Mouse (Mus musculus): ENCODE data around the gene Oaz3. TPM values are rescaled to one million over a fixed set of nuclear protein-coding genes. Genes with fewer than 3 reads are reported as not detected.

Gene Oaz3
- total and polyA plus RNA-seq, 2 experiments, result 0.37 to 0.43 TPM

DNA sequence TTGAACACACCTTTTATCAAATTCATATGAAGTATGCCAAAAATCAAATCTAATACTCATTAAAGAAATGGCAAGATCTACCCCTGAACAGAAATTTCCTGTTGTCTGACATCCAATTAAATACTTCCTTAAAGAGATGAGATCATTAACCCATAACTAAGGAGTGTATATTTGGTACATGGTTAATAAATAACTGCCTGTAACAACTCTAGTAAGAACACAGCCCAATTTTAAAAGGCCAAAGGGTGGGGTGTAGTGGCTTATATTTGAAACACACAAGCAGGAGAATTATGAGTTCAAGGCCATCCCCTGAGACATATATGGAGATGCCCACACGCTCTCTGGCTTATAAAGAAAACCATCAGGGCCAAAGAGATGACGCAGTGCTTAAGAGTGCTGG, 5.7 kb upstream of the Oaz3 start:
- no peaks in the 10 kb centered on the region for H3K27me3 ChIP-seq (ENCODE audit: control insufficient read depth, insufficient read depth, low read length)
- no peak overlapping the region for H3K9ac ChIP-seq (ENCODE audit: low read depth, low read length)
- H3K27ac ChIP-seq (replicated peaks; ENCODE audit: insufficient read depth, low read depth, low read length), result no peak overlapping the region
- H3K4me1 ChIP-seq (ENCODE audit: control insufficient read depth, insufficient read depth, low read length), result 0 out of 2 replicates have a peak, but pooled peaks cover under 1% of the 10 kb centered on the region
- peak; percentile 34 for DNase-seq (ENCODE audit: extremely low read depth, low read depth, low spot score)
- TF ChIP-seq CTCF (IDR thresholded peaks at IDR 0.05; ENCODE audit: low read depth, low read length), result no peak
- no peak for TF ChIP-seq POLR2A (IDR thresholded peaks at IDR 0.05; ENCODE audit: extremely low read depth, insufficient read depth, low read length)
- H3K4me3 ChIP-seq (ENCODE audit: insufficient read depth, low read depth, low read length), result no peak overlapping the region
- H3K36me3 ChIP-seq (ENCODE audit: control insufficient read depth, insufficient read depth, low read length), result peaks cover 39% of the 10 kb centered on the region
- 83% methylated on average over 2 of the region's 2 CpGs for WGBS
- H3K79me2 ChIP-seq (ENCODE audit: control insufficient read depth, insufficient read depth, low read length), result no peaks in the 10 kb centered on the region

DNA sequence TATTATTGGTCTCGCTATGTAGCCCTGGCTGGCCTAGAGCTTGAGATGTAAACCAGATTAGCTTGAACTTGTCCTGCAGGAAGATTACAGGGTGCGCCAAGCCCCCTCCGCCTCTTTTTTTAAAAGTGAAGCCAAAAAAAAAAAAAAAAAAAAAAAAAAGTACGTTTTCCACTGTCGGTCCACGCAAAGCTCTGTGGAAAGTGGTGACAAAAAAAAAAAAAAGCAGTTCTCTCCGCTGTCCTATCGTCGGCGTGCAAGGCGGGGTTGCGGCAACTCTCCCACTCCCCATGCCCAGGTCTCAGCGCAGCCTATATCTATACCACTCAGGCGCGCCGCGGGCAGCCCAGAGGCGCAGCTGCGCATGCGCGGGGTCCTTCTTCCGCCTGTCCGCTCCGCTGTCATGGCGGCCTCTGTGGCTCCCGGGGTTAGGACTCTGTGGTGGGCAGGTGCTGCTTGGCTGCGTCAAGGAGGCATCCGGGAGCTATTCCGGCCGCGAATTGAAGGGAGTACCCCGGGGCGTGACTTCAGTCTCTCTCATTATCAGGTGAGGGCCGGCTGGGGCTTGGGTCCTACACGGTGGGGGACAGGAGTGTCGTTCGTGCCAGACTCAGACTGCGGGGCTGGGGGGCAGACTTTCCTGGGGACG, 641 bp downstream of the Oaz3 start, which contains the start of gene Mrpl9:
Mrpl9 (plus strand) TSS at position 368 of the 646 bp plus-strand sequence.
- H3K27ac ChIP-seq (replicated peaks; ENCODE audit: insufficient read depth, low read depth, low read length), result peak within 1 kb of the TSS; percentile 74
- under 1% methylated on average over 39 of the region's 39 CpGs for WGBS
- peaks cover 4% of the 10 kb centered on the region; the same call in 1 of the 2 replicates for H3K4me1 ChIP-seq (ENCODE audit: control insufficient read depth, insufficient read depth, low read length)
- peak; percentile 72 for DNase-seq (ENCODE audit: extremely low read depth, low read depth, low spot score)
- H3K79me2 ChIP-seq (ENCODE audit: control insufficient read depth, insufficient read depth, low read length), result peaks cover 5% of the 10 kb centered on the region; the same call in 1 of the 2 replicates
- no peaks in the 10 kb centered on the region for H3K27me3 ChIP-seq (ENCODE audit: control insufficient read depth, insufficient read depth, low read length)
- peaks cover 28% of the 10 kb centered on the region for H3K36me3 ChIP-seq (ENCODE audit: control insufficient read depth, insufficient read depth, low read length)
- H3K4me3 ChIP-seq (ENCODE audit: insufficient read depth, low read depth, low read length), result peak within 1 kb of the TSS; percentile 98
- H3K9ac ChIP-seq (ENCODE audit: low read depth, low read length), result peak within 1 kb of the TSS; percentile 96
- no peak for TF ChIP-seq CTCF (IDR thresholded peaks at IDR 0.05; ENCODE audit: low read depth, low read length)
- TF ChIP-seq POLR2A (IDR thresholded peaks at IDR 0.05; ENCODE audit: extremely low read depth, insufficient read depth, low read length), result peak; percentile 87; the same call in 1 of the 2 replicates

DNA sequence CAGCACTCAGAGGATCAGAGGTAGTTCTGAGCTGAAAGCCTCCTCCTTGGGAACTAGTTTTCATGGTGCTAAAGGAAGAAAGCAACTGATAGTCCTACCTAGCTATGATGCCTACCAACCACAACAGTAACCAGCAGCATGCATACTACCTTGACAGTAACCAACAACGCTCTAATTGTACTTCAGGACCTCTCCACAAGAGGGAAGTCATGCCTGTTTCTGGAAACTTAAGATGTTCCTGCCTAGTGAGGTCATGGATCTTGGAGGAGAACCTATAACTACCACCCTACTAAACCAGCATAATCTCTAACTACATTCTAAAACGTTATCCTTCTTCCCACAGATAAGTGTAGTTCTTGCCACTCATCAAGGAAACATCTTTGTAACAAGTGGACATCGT, 2.5 kb downstream of the Oaz3 start:
- Histone ChIP-seq H3K9ac (ENCODE audit: low read depth, low read length) (no peak overlapping the region), H3K79me2 (ENCODE audit: control insufficient read depth, insufficient read depth, low read length) (peaks cover 5% of the 10 kb centered on the region; the same call in 1 of the 2 replicates), H3K27me3 (ENCODE audit: control insufficient read depth, insufficient read depth, low read length) (no peaks in the 10 kb centered on the region), H3K36me3 (ENCODE audit: control insufficient read depth, insufficient read depth, low read length) (peaks cover 10% of the 10 kb centered on the region), H3K4me3 (ENCODE audit: insufficient read depth, low read depth, low read length) (no peak overlapping the region), H3K4me1 (ENCODE audit: control insufficient read depth, insufficient read depth, low read length) (peaks cover 4% of the 10 kb centered on the region; the same call in 1 of the 2 replicates), H3K27ac (replicated peaks; ENCODE audit: insufficient read depth, low read depth, low read length) (no peak overlapping the region)
- 55% methylated on average over 3 of the region's 3 CpGs for WGBS
- TF ChIP-seq POLR2A (IDR thresholded peaks at IDR 0.05; ENCODE audit: extremely low read depth, insufficient read depth, low read length) (no peak), CTCF (IDR thresholded peaks at IDR 0.05; ENCODE audit: low read depth, low read length) (no peak)
- no peak for DNase-seq (ENCODE audit: extremely low read depth, low read depth, low spot score)

DNA sequence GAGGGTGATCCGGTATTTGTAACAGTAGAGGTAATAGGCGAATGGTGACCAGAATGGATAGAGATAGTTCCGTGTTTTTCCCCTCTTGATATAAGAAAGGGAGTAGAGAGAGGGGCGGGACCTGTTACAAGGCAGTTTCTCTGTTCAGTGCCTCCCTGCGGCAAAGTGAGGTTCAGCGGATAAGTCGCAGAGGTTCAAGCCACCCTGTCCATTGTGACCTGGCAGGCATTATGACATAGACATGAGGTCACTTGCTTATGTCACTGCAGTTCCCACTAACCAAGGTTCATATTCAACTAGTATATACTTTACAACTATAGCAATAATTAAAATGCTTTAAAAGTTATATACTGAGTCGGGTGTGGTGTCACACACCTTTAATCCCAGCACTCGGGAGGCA, 7.3 kb downstream of the Oaz3 start:
- whole genome bisulfite sequencing, result 91% methylated on average over 9 of the region's 9 CpGs
- no peak for TF ChIP-seq CTCF (IDR thresholded peaks at IDR 0.05; ENCODE audit: low read depth, low read length)
- no peak for TF ChIP-seq POLR2A (IDR thresholded peaks at IDR 0.05; ENCODE audit: extremely low read depth, insufficient read depth, low read length)
- Histone ChIP-seq H3K4me1 (ENCODE audit: control insufficient read depth, insufficient read depth, low read length) (peaks cover 6% of the 10 kb centered on the region), H3K36me3 (ENCODE audit: control insufficient read depth, insufficient read depth, low read length) (no peaks in the 10 kb centered on the region), H3K4me3 (ENCODE audit: insufficient read depth, low read depth, low read length) (no peak overlapping the region), H3K27me3 (ENCODE audit: control insufficient read depth, insufficient read depth, low read length) (no peaks in the 10 kb centered on the region), H3K9ac (ENCODE audit: low read depth, low read length) (no peak overlapping the region), H3K27ac (replicated peaks; ENCODE audit: insufficient read depth, low read depth, low read length) (no peak overlapping the region), H3K79me2 (ENCODE audit: control insufficient read depth, insufficient read depth, low read length) (no peaks in the 10 kb centered on the region)
- no peak for DNase-seq (ENCODE audit: extremely low read depth, low read depth, low spot score)

DNA sequence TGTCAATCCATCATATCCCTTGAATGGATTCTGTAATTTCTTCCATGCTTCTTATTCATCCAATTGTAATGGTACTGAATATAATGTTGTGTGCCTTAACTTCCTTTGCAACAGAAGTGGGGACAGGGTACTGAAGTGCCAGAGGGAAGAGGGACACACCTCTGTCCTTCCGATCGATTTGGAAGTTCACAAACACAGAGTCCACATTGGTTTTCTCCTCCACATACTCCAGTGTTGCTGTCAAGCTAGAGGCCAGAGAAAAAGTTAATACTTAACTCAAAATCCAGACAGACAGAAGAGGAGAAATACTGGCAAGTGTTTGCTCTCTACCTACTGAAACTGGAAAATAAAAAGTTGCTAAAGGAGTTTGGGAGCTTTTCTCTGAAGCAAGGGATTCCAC, 9.4 kb downstream of the Oaz3 start:
- Histone ChIP-seq H3K79me2 (ENCODE audit: control insufficient read depth, insufficient read depth, low read length) (no peaks in the 10 kb centered on the region), H3K9ac (ENCODE audit: low read depth, low read length) (no peak overlapping the region), H3K27me3 (ENCODE audit: control insufficient read depth, insufficient read depth, low read length) (no peaks in the 10 kb centered on the region), H3K27ac (replicated peaks; ENCODE audit: insufficient read depth, low read depth, low read length) (peak overlapping the region; percentile 79), H3K36me3 (ENCODE audit: control insufficient read depth, insufficient read depth, low read length) (no peaks in the 10 kb centered on the region), H3K4me1 (ENCODE audit: control insufficient read depth, insufficient read depth, low read length) (peaks cover 6% of the 10 kb centered on the region), H3K4me3 (ENCODE audit: insufficient read depth, low read depth, low read length) (0 out of 2 replicates have a peak overlapping the region, but pooled peaks have one; percentile 15)
- 28% methylated on average over 2 of the region's 2 CpGs for WGBS
- peak; percentile 92 for DNase-seq (ENCODE audit: extremely low read depth, low read depth, low spot score)
- no peak for TF ChIP-seq POLR2A (IDR thresholded peaks at IDR 0.05; ENCODE audit: extremely low read depth, insufficient read depth, low read length)
- no peak for TF ChIP-seq CTCF (IDR thresholded peaks at IDR 0.05; ENCODE audit: low read depth, low read length)

DNA sequence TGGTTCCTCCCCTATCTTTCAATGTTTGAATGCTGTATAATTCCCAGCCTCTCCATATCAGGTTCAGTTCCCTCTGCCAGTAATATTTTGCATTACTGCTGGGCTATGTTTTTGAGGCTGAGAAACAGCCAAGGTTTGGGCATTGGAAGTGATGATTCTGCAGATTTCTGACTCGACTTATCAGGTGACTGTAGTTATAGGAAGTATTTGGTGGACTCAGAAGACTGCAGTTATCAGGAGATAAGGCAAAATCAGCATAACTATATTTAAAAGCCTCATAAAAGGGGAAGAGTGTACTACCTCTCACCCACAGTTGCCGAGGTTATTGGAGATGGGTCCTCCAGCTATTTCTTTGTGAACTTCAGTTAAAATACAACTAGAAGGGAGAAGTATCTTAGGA, 12.7 kb downstream of the Oaz3 start:
- TF ChIP-seq POLR2A (IDR thresholded peaks at IDR 0.05; ENCODE audit: extremely low read depth, insufficient read depth, low read length) (no peak), CTCF (IDR thresholded peaks at IDR 0.05; ENCODE audit: low read depth, low read length) (no peak)
- H3K4me1 ChIP-seq (ENCODE audit: control insufficient read depth, insufficient read depth, low read length), result peaks cover 6% of the 10 kb centered on the region
- H3K4me3 ChIP-seq (ENCODE audit: insufficient read depth, low read depth, low read length), result no peak overlapping the region
- no peak overlapping the region for H3K27ac ChIP-seq (replicated peaks; ENCODE audit: insufficient read depth, low read depth, low read length)
- H3K79me2 ChIP-seq (ENCODE audit: control insufficient read depth, insufficient read depth, low read length), result no peaks in the 10 kb centered on the region
- H3K27me3 ChIP-seq (ENCODE audit: control insufficient read depth, insufficient read depth, low read length), result no peaks in the 10 kb centered on the region
- H3K9ac ChIP-seq (ENCODE audit: low read depth, low read length), result no peak overlapping the region
- DNase-seq (ENCODE audit: extremely low read depth, low read depth, low spot score), result no peak
- 51% methylated on average over 2 of the region's 2 CpGs for WGBS
- H3K36me3 ChIP-seq (ENCODE audit: control insufficient read depth, insufficient read depth, low read length), result no peaks in the 10 kb centered on the region
